Mouse (Mus musculus) forelimb bud, embryonic 11.5 days (tissue): ENCODE data around the gene Pigs.
A peak's percentile ranks its signal among the peaks of the same experiment; 100 is the strongest.

Experiments used
- DNase-seq: peaks from one replicate; pipeline ENCODE4 v3.0.0-alpha.2; 2012; ENCODE audit warnings: low read depth, low spot score

Gene Pigs

DNA sequence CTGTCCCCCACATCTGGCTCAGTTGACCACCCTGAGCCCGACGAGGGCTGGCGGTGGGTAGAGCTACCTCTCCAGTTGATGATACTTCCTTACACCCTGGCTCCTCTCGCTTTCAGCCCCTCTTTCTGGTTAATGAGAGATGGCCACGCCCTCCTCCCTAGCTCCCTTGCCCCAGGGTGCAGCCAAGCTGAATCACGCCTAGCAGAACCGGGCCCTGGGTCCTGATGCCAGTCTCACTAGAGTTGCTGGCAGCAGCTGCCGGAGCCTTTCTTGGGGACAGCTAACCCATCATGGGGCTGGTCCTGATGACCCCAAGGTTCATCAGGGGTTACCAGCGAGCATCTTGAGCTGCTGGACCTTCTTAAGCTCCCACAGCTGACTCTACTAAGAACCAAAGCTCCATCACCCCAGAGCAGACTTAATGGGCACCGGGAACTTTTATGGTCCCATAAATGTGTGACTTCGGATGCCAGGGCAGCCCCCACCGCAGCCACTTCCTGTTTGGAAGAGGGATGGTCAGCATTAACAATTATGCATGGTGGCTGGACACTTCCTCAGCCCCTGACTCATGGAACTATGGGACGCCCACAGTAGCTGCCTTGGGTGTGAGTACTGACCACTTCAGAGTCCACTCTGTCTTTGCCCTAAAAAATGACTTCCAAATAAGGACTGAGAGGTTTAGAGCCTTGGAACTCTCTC, 35.2 kb downstream of the Pigs start:
- no peak for DNase-seq

DNA sequence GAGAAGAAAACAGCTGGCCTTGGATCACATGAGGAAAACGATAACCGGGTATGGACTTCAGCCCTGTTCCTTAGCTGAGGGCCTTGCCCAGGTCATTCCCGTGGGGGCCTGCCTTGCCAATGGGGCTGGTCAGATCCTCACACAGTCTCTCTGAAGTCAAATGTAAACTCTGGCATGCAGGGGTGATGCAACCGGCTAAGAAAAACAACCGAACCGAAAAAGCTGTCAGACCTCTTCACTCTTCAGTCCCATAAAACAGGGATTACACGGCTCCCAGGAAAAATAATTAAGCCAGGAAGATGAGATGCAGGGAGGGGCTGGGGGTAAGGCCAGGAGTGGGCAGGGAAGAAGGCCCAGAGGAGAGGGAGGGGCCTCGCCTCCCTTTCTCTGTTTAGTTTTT, 35.9 kb downstream of the Pigs start:
- DNase-seq = no peak

DNA sequence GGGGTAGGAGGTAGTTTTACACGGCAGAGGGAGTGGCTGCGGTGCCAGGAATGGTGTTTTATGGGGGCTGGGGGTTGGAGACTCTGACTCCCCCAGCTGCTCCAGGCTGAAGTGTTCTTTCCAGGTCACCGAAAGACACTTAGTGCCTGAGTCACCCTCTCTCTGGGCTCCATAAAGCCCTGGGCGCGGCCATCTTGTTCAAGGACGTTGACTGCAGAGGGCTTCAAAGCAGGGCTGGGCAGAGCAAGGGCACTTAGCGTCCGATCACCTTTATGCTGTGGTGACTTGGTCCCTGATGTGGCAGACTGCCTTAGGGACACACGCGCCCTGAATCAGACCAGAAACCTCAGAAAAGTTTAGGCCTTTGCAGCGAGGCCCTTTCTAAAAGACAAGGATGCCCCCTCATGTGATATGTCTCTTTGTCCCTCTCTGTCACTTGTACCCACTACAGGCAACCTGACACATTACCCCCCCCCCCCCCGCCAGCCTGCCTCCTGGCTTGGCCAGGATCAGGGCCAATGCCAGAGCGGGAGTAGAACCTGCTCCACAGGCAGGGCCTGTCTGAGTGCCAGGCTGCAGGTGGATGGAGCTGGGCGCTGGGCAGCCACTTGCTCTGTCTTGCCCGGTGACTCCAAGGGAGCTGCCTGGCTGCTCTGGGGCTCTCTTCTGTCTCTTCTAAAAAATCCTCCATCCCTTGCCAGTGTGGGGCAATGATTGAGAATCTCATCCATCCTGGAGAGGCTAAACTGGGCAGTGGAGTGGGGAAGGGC, 39.4 kb downstream of the Pigs start:
- no peak for DNase-seq

DNA sequence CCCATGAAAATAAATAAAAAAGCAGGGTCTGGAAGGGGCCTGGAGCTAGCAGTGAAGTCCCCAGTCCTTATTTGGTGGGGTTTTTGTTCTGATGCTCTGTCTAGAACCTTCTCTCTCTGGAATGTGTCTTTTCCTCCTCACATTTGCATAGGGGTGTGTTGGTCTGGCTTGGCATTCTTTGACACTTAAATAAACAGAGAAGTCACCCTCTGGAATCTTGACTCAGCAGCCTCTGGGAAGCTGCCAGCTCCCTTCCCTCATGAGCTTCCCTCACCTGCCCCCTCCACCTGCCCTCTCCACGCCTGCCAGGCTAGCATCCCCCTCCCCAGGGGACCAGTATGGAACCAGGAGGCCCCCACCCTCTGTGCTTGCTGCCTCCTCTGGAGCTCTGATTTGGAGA, 42.2 kb downstream of the Pigs start:
- no peak for DNase-seq

DNA sequence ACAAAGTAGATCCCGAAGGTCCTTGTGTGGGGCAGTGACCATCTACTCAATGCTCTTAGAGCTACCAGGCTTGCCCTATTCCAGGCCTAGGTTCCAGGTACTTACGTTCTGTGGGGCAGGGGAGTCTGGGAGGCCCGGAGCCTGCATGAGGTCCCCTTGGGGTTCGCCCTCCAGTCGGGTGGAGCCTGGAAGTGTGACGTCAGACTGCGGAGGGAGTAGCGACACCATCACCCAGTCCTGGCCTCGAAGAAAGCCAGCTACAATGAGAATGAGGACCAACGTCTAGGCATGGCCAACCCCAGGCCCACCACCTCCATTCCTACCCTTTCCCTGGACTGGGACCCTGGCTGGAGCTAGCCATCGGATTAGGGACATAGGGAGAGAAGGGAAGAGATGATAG, 43.5 kb downstream of the Pigs start:
- DNase-seq = no peak

DNA sequence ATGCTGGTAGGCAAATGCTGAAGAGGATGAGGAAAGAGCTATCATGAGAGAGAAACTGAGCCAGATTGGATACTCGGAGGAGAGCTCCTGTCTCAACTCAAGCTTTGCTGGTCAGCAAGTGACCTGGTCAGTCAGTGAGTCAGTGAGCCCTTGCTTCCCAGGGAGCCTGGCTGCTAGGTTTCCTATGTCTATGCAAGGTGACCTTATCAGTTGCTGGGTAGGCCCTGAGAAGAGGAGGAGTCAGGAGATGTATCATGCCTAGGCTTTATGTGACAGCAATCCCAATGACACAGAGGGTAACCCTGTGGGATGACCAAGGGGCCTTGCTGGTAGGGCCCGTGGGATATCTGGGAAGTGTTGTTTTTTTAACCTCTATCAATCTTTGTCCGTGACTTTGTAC, 44.0 kb downstream of the Pigs start:
- no peak for DNase-seq

DNA sequence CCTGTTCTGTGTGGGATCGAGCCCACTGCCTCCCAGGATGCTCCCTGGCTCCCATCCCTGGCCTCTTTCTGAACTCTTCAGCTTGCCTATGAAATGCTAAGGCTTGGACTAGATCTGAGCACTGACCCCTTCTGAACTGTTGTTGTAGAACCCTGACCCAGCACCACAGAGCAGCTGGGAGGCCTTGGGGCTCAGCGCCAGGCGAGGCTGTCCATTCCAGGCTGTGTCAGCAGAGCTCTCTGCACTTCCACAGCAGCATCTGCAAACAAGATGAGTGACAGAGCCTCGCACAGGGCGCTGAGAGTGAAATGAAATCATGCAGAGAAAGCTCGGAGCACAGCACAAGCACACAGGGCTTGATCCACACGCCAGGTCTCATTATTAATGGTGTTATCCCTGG, 44.4 kb downstream of the Pigs start:
- DNase-seq = no peak

DNA sequence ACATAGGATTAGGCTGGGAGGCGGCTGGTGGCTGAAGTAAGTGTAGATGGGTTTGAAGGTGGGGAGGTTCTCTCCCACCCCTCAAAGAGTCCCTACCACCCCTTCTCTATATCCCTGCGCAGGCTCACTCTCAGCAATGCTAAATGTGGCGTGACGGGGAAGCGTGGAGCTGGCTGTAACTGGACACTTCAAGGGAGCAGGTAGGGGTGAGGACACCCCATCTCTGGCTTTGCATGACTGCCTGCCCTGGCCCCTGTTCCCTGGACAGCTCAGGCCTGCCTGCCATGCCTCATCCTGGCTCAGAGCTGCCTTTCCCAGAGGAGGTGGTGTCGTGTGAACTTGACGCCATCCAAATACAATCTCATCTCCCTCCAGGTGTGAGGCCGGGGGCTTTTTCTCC, 45.9 kb downstream of the Pigs start:
- no peak for DNase-seq

DNA sequence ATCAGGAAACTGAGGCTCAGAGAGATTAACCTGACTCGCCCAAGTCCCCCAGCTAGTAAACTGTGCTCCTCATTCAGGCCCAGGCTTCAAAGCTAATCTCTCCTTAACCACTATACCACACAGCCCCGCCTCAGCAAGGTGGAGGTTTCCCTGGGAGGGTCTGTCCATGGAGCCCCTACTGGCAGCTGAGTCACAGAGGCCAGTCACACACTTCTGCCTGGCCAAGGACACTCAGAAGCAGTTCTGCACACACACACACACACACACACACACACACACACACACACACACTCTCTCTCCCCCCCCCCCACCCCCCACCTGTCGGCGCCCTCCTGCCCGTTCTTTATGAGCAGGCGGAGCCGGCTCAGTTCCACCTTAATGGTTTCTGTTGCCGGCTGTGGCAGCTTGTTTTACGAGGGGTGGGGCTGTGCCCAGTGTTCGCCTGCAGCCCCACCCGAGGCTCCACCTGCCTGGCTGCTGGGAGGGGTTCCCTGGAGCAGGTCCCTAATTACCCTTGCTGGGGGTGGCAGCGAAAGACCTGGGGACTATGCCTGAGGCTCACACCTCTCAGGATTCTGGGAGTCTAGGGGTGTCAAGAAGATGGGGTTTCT, 49.4 kb downstream of the Pigs start:
- peak; percentile 40 for DNase-seq

DNA sequence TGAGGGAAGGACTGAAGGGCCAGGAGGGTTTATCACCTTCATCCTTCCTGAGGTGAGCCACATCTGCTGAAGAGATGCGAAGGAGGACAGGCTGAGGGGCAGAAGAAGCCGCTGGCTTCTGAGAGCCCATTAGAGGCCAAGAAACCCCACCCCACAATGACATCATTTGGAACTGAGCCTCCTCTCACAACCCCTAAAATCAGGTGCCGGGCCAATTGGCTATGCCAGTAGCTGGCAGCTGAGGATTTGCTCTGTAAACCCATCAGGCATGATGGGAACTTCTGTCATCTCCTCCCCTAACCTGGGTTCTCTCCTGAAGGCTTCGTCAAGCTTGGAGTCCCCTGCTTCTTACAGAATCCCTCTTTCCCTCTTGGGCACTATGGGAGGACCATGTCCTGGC, 52.1 kb downstream of the Pigs start:
- no peak for DNase-seq

DNA sequence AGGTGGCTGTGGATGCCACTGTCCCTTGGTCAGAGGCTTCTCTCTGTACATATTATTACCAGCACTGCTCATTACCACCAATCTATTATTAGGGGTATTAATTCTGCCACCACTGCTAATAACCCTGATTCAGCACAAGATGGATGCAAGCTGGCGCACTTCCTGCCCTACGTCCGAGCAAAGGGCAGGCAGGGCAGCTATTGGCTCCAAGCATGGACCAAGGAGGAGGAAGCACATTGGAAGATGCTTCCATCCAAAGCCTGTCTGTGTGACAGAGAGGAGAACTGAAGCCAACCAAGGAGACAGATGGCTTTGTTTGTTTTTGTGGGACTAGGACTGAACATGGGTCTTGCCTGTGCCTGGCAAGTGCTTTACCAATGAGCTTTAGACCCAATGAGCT, 52.8 kb downstream of the Pigs start:
- no peak for DNase-seq

DNA sequence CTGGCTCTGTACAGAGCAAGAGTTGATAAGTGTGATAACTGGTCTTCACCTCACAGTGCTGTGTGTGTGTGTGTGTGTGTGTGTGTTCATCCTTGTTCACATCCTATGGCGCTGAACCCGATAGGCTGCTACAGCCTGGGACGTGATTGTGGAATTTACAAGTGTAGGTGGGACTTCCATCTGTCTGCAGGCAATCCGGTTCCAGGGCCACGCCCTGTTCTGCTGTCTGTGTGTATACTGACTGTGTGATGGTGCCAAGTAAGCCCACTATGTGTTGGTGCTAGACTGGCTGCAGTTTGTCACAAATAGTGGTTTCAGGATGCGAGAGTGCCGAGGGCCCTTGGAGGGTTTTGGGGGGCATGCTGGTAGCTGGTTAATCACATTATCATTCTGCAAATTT, 54.1 kb downstream of the Pigs start:
- no peak for DNase-seq

DNA sequence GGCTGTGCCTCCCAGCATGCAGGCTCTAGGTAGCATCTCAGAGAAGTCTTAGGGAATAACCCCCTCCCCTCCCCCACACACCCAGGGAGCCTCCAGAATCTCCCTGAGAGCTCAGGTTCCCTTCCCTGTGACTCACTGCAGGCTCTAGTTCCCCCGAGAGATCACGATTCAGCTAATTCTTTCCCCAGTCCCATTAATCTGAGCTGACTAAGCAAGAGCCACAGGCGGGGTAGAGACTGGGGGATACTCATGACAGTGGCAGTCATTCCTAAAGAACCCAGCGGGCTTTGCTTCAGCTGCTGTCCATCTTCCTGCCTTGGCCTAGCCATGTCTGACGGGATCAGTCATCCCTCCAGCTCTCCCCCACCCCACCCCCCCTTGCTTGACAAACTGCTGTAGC, 54.5 kb downstream of the Pigs start:
- no peak for DNase-seq

DNA sequence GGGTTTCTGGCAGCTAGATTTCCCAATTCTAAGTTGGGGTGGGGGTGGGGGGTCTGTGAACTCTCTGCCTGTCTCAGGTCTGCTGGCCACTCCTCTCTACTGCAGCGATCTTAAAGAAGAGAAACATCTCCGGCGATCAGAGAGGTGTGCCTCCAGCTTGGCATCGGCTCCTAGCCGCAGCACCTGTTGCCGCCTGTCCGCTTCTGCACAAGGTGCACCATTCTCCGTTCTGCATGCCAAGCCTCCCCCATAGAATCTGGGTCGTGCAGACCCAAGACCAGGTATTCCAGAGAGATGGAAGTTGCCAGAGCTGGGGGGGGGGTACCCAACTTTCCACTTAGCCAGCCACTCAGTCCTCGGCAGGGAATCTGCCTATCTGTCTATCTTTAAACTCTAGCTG, 57.6 kb downstream of the Pigs start:
- no peak for DNase-seq

DNA sequence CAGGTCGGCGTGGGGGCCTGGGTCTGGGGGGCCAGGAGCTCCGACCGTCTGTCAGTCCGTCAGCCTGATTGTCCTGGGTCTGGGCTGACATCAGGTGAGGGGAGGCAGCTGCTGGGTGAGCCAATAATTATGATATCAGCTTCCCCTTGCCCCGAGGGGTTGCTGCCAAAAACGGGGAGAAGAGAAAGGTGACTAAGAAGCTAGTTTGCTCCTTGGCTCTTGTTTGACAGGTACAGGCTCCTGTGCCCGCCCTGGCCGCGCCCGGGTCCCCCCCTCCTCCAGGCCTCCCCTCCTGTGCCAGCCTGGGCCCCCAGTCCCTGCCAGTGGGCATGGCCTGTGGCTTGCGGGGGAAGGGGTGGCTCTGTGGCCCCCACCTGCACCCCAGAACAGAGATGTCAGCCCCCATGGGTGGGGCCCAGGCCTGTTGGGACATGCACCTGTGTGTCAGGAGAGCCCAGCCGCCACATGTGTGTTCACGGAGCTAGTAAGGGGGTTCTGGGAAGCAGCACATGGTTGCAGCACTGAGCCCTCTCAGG, 58.4 kb downstream of the Pigs start, which contains the start of gene Foxn1:
Gene Foxn1, minus strand, starts transcription at position 51 of the 536 bp plus-strand sequence.
- DNase-seq = no peak
